Mouse (Mus musculus) kidney, adult 10 weeks (tissue): ENCODE measurements around the gene Gm5795. TPM values are rescaled to one million over a fixed set of nuclear protein-coding genes. Genes with fewer than 3 reads are reported as not detected.

ENCODE experiments used
- polyA plus RNA-seq: library from polyadenylated mRNA; stranded (reverse); fragments of 350-450 nt; fragmentation: Illumina TruSeq; extraction: RNeasy Lipid Tissue Mini Kit (QIAGEN cat#74804); gene quantifications from one replicate; pipeline ENCODE4 v1.2.3, GENCODE M21; 2014; ENCODE audit warnings: low read depth, low replicate concordance

Gene Gm5795
- polyA plus RNA-seq, result not detected

GRCm38 (mm10) chr14:3187955-3188354 lies at the start of gene Gm5795:
Gm5795 (plus strand) TSS chr14:3188255.

GRCm38 (mm10) chr14:3208272-3209152 lies 20.5 kb downstream of the Gm5795 start, which contains the start of gene D830030K20Rik:
D830030K20Rik (plus strand) TSS chr14:3208488.

Other genes starting within 250 kb of the Gm5795 start
- not detected for gene Gm2888, start 158.3 kb upstream of the Gm5795 start, polyA plus RNA-seq
- not detected for gene Gm2897, start 139.0 kb upstream of the Gm5795 start, polyA plus RNA-seq
- not detected for gene Gm10340, start 54.3 kb upstream of the Gm5795 start, polyA plus RNA-seq
- 0.49 TPM for gene D830030K20Rik, start 20.2 kb downstream of the Gm5795 start, polyA plus RNA-seq
- gene Gm2956, start 144.4 kb downstream of the Gm5795 start, polyA plus RNA-seq, result not detected
- not detected for gene Gm10413, start 206.8 kb downstream of the Gm5795 start, polyA plus RNA-seq
- gene Gm10409, start 224.4 kb downstream of the Gm5795 start, polyA plus RNA-seq, result not detected
- not detected for gene Gm3005, start 239.8 kb downstream of the Gm5795 start, polyA plus RNA-seq